Mouse (Mus musculus): ENCODE data around the gene Ndc1. TPM values are rescaled to one million over a fixed set of nuclear protein-coding genes. Genes with fewer than 3 reads are reported as not detected.

Gene Ndc1
- polyA plus RNA-seq, 1 experiment from 2014 or later, result 54.5 TPM

GRCm38 (mm10) chr4:107380871-107381270, 13.3 kb downstream of the Ndc1 start:
- 87% methylated on average over 7 of the region's 7 CpGs for WGBS
- Histone ChIP-seq H3K27ac (ENCODE audit: low read depth, low read length) (no peak overlapping the region), H3K4me2 (ENCODE audit: low read depth, low read length, severe bottlenecking) (no peak overlapping the region), H3K36me3 (ENCODE audit: control insufficient read depth, insufficient read depth, low read length) (peaks cover 20% of the 10 kb centered on the region; the same call in 1 of the 2 replicates), H3K27me3 (ENCODE audit: control insufficient read depth, insufficient read depth, low read length) (no peaks in the 10 kb centered on the region), H3K4me1 (replicated peaks; ENCODE audit: control insufficient read depth, insufficient read depth, low read length) (no peaks in the 10 kb centered on the region), H3K9ac (ENCODE audit: low read length) (no peak overlapping the region), H3K9me3 (ENCODE audit: control insufficient read depth, low read length) (no peaks in the 10 kb centered on the region), H3K4me3 (ENCODE audit: low read depth, low read length) (no peak overlapping the region)
- DNase-seq (ENCODE audit: low spot score), result no peak
- ATAC-seq (replicated peaks; ENCODE audit: low FRiP score), result no peak

DNA sequence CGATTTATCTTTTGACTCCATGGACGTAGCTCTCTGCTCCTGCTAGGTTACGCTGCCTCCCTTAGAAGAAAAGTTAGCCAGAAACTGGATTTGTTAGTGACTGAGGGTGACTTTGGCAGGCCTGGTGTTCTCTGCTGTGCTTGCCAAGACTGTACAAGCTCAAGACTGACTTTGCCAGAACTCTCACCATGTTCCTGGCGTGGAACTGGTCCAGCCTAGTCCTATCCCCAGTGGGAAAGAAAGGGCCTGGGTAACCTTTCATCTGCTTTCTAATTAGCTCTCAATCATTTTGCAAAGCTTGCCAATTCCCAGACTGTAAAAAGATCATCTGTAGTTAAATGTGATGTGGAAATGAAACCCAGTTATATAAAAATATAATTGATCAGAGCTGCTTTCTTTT, 19.5 kb downstream of the Ndc1 start:
- no peak overlapping the region for H3K4me2 ChIP-seq (ENCODE audit: low read depth, low read length, severe bottlenecking)
- ATAC-seq (replicated peaks; ENCODE audit: low FRiP score) (no peak), DNase-seq (ENCODE audit: low spot score) (no peak)
- H3K4me1 ChIP-seq (replicated peaks; ENCODE audit: control insufficient read depth, insufficient read depth, low read length), result no peaks in the 10 kb centered on the region
- H3K27me3 ChIP-seq (ENCODE audit: control insufficient read depth, insufficient read depth, low read length), result no peaks in the 10 kb centered on the region
- H3K27ac ChIP-seq (ENCODE audit: low read depth, low read length), result no peak overlapping the region
- peaks cover 20% of the 10 kb centered on the region for H3K36me3 ChIP-seq (ENCODE audit: control insufficient read depth, insufficient read depth, low read length)
- no peak overlapping the region for H3K4me3 ChIP-seq (ENCODE audit: low read depth, low read length)
- H3K9ac ChIP-seq (ENCODE audit: low read length), result no peak overlapping the region
- no peaks in the 10 kb centered on the region for H3K9me3 ChIP-seq (ENCODE audit: control insufficient read depth, low read length)
- 94% methylated on average over 4 of the region's 4 CpGs for WGBS

DNA sequence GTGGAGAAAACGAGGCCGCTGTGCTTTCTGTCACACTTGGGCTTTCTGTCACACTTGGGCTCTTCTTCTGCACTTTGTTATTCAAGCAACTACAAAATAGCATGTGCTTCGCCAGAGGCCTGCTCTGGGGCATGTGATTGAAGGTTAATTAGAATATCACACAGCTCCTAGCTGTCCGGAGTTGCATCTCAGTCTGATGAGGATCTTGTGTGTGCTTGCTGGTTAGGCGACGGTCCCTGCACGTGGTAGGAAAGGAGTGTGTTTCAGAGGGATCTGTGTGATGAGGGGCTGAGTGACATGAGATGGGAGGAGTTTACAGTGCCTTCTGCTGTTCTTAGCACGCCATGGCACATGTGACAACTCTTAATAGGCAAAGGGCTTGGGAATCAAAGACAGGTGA, 19.9 kb downstream of the Ndc1 start:
- Histone ChIP-seq H3K4me3 (ENCODE audit: low read depth, low read length) (no peak overlapping the region), H3K36me3 (ENCODE audit: control insufficient read depth, insufficient read depth, low read length) (peaks cover 19% of the 10 kb centered on the region), H3K4me2 (ENCODE audit: low read depth, low read length, severe bottlenecking) (no peak overlapping the region), H3K9me3 (ENCODE audit: control insufficient read depth, low read length) (no peaks in the 10 kb centered on the region), H3K27me3 (ENCODE audit: control insufficient read depth, insufficient read depth, low read length) (no peaks in the 10 kb centered on the region), H3K9ac (ENCODE audit: low read length) (no peak overlapping the region), H3K27ac (ENCODE audit: low read depth, low read length) (no peak overlapping the region), H3K4me1 (replicated peaks; ENCODE audit: control insufficient read depth, insufficient read depth, low read length) (no peaks in the 10 kb centered on the region)
- ATAC-seq (replicated peaks; ENCODE audit: low FRiP score), result no peak
- no peak for DNase-seq (ENCODE audit: low spot score)
- WGBS, result 93% methylated on average over 8 of the region's 8 CpGs

DNA sequence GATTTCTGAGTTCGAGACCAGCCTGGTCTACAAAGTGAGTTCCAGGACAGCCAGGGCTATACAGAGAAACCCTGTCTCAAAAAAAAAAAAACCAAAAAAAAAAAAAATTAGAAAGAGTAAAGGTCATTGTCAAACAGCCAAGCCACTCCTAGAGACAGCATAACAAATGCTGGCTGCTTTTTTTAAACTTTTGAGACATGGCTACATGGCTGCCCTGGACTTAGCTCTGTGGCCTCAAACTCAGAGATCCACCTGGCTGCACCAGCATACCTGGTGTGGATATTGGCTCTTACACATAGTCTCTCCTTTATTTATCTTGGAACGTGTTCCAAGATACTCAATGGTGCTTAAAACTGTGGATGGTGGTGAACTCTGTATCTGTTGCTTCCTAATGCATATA, 20.7 kb downstream of the Ndc1 start:
- H3K36me3 ChIP-seq (ENCODE audit: control insufficient read depth, insufficient read depth, low read length), result peaks cover 18% of the 10 kb centered on the region
- DNase-seq (ENCODE audit: low spot score), result no peak
- H3K4me1 ChIP-seq (replicated peaks; ENCODE audit: control insufficient read depth, insufficient read depth, low read length), result no peaks in the 10 kb centered on the region
- no peak overlapping the region for H3K4me2 ChIP-seq (ENCODE audit: low read depth, low read length, severe bottlenecking)
- H3K27ac ChIP-seq (ENCODE audit: low read depth, low read length), result no peak overlapping the region
- no peaks in the 10 kb centered on the region for H3K9me3 ChIP-seq (ENCODE audit: control insufficient read depth, low read length)
- no peak for ATAC-seq (replicated peaks; ENCODE audit: low FRiP score)
- no peak overlapping the region for H3K9ac ChIP-seq (ENCODE audit: low read length)
- H3K4me3 ChIP-seq (ENCODE audit: low read depth, low read length), result no peak overlapping the region
- H3K27me3 ChIP-seq (ENCODE audit: control insufficient read depth, insufficient read depth, low read length), result no peaks in the 10 kb centered on the region
- 98% methylated on average over 2 of the region's 2 CpGs for WGBS

DNA sequence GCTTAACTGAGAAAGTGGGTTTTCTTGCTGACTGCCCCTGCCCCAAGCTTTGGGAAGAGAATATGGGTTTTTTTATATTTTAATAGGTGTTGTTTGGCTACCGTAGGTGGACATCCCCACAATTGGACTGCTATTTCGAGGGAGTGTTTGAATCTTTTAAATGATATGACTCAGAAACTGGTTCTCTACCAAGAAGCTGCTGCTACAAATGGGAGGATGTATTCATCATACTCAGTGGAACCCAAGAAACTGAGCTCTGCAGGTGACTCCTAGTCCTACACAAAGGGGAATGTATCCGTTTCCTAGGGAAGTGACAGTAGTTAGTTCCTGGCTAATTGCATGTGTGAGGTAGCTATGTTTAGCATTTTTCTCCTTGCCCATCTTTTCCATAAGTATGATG, 21.8 kb downstream of the Ndc1 start:
- Histone ChIP-seq H3K4me3 (ENCODE audit: low read depth, low read length) (no peak overlapping the region), H3K27me3 (ENCODE audit: control insufficient read depth, insufficient read depth, low read length) (no peaks in the 10 kb centered on the region), H3K9ac (ENCODE audit: low read length) (no peak overlapping the region), H3K27ac (ENCODE audit: low read depth, low read length) (no peak overlapping the region), H3K4me2 (ENCODE audit: low read depth, low read length, severe bottlenecking) (no peak overlapping the region), H3K9me3 (ENCODE audit: control insufficient read depth, low read length) (no peaks in the 10 kb centered on the region), H3K4me1 (replicated peaks; ENCODE audit: control insufficient read depth, insufficient read depth, low read length) (no peaks in the 10 kb centered on the region), H3K36me3 (ENCODE audit: control insufficient read depth, insufficient read depth, low read length) (peaks cover 15% of the 10 kb centered on the region)
- no peak for ATAC-seq (replicated peaks; ENCODE audit: low FRiP score)
- DNase-seq (ENCODE audit: low spot score), result no peak
- whole genome bisulfite sequencing, result 98% methylated on average over 3 of the region's 3 CpGs

- no peak overlapping the region for H3K9ac ChIP-seq (ENCODE audit: low read length)
- H3K36me3 ChIP-seq (ENCODE audit: control insufficient read depth, insufficient read depth, low read length), result peaks cover 4% of the 10 kb centered on the region
- no peaks in the 10 kb centered on the region for H3K27me3 ChIP-seq (ENCODE audit: control insufficient read depth, insufficient read depth, low read length)
- no peak for ATAC-seq (replicated peaks; ENCODE audit: low FRiP score)
- H3K4me2 ChIP-seq (ENCODE audit: low read depth, low read length, severe bottlenecking), result no peak overlapping the region
- no peak overlapping the region for H3K27ac ChIP-seq (ENCODE audit: low read depth, low read length)
- no peak for DNase-seq (ENCODE audit: low spot score)
- 92% methylated on average over 2 of the region's 2 CpGs for WGBS
- H3K9me3 ChIP-seq (ENCODE audit: control insufficient read depth, low read length), result no peaks in the 10 kb centered on the region
- H3K4me1 ChIP-seq (replicated peaks; ENCODE audit: control insufficient read depth, insufficient read depth, low read length), result no peaks in the 10 kb centered on the region
- H3K4me3 ChIP-seq (ENCODE audit: low read depth, low read length), result no peak overlapping the region
Measured at GRCm38 (mm10) chr4:107393771-107394170, 26.2 kb downstream of the Ndc1 start.

- Histone ChIP-seq H3K27ac (ENCODE audit: low read depth, low read length) (no peak overlapping the region), H3K9me3 (ENCODE audit: control insufficient read depth, low read length) (no peaks in the 10 kb centered on the region), H3K9ac (ENCODE audit: low read length) (no peak overlapping the region), H3K4me1 (replicated peaks; ENCODE audit: control insufficient read depth, insufficient read depth, low read length) (peaks cover 4% of the 10 kb centered on the region; the same call in 1 of the 2 replicates), H3K4me3 (ENCODE audit: low read depth, low read length) (no peak overlapping the region), H3K36me3 (ENCODE audit: control insufficient read depth, insufficient read depth, low read length) (no peaks in the 10 kb centered on the region; the same call in 1 of the 2 replicates), H3K27me3 (ENCODE audit: control insufficient read depth, insufficient read depth, low read length) (no peaks in the 10 kb centered on the region), H3K4me2 (ENCODE audit: low read depth, low read length, severe bottlenecking) (no peak overlapping the region)
- 85% methylated on average over 4 of the region's 4 CpGs for WGBS
- ATAC-seq (replicated peaks; ENCODE audit: low FRiP score) (no peak), DNase-seq (ENCODE audit: low spot score) (no peak)
Measured at GRCm38 (mm10) chr4:107420202-107420601, 52.6 kb downstream of the Ndc1 start.

GRCm38 (mm10) chr4:107421711-107422110, 54.1 kb downstream of the Ndc1 start:
- 4% methylated on average over 14 of the region's 14 CpGs for WGBS
- DNase-seq (ENCODE audit: low spot score), result no peak
- ATAC-seq (replicated peaks; ENCODE audit: low FRiP score), result no peak
- H3K9me3 ChIP-seq (ENCODE audit: control insufficient read depth, low read length), result no peaks in the 10 kb centered on the region
- peak overlapping the region; percentile 43; the same call in 1 of the 2 replicates for H3K4me2 ChIP-seq (ENCODE audit: low read depth, low read length, severe bottlenecking)
- no peaks in the 10 kb centered on the region for H3K27me3 ChIP-seq (ENCODE audit: control insufficient read depth, insufficient read depth, low read length)
- no peak overlapping the region for H3K4me3 ChIP-seq (ENCODE audit: low read depth, low read length)
- peaks cover 4% of the 10 kb centered on the region; the same call in 1 of the 2 replicates for H3K4me1 ChIP-seq (replicated peaks; ENCODE audit: control insufficient read depth, insufficient read depth, low read length)
- H3K9ac ChIP-seq (ENCODE audit: low read length), result peak overlapping the region; percentile 16; the same call in 1 of the 2 replicates
- no peak overlapping the region for H3K27ac ChIP-seq (ENCODE audit: low read depth, low read length)
- no peaks in the 10 kb centered on the region for H3K36me3 ChIP-seq (ENCODE audit: control insufficient read depth, insufficient read depth, low read length)

DNA sequence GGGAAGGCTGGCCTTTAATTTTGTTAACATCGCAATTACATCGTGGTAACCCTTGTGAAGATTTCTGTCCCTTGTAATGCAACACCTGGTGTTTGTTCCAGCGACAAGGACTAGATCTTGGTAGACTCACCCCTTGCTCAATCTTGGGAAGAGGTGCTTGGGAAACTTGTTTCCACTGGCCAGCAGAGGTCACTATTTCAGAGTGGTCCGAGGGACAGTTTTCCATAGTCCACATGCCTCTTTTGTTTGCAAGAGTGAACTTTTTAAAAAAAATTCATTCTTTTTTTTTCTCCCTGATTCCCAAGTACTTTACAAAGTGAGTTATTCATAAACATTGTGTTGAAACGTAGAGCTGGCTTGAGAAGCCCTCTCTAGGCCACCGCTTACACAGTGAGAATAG, 54.6 kb downstream of the Ndc1 start:
- WGBS, result 25% methylated on average over 6 of the region's 6 CpGs
- H3K9me3 ChIP-seq (ENCODE audit: control insufficient read depth, low read length), result no peaks in the 10 kb centered on the region
- peaks cover 4% of the 10 kb centered on the region; the same call in 1 of the 2 replicates for H3K4me1 ChIP-seq (replicated peaks; ENCODE audit: control insufficient read depth, insufficient read depth, low read length)
- H3K9ac ChIP-seq (ENCODE audit: low read length), result no peak overlapping the region
- no peak overlapping the region for H3K27ac ChIP-seq (ENCODE audit: low read depth, low read length)
- H3K36me3 ChIP-seq (ENCODE audit: control insufficient read depth, insufficient read depth, low read length), result no peaks in the 10 kb centered on the region
- ATAC-seq (replicated peaks; ENCODE audit: low FRiP score) (no peak), DNase-seq (ENCODE audit: low spot score) (no peak)
- H3K27me3 ChIP-seq (ENCODE audit: control insufficient read depth, insufficient read depth, low read length), result no peaks in the 10 kb centered on the region
- H3K4me3 ChIP-seq (ENCODE audit: low read depth, low read length), result no peak overlapping the region
- H3K4me2 ChIP-seq (ENCODE audit: low read depth, low read length, severe bottlenecking), result no peak overlapping the region
